Mouse (Mus musculus) hindbrain, embryonic 15.5 days (tissue): ENCODE measurements around the gene Eif3c. TPM values are rescaled to one million over a fixed set of nuclear protein-coding genes. Genes with fewer than 3 reads are reported as not detected.

Experiments used
- ATAC-seq: fragments of 200-750 bp; cut with Nextera tagmentation; 2 replicates; pipeline ENCODE4 v1.8.0; 2017; ENCODE audit warnings: low read depth, moderate number of reproducible peaks, moderate TSS enrichment; ENCODE audit not compliant: low FRiP score
- H3K27ac ChIP-seq: fragments of 300-500 bp; sonication (generic); replicated peaks from 2 replicates; pipeline ENCODE4 v1.5.1; 2015; ENCODE audit warnings: mild to moderate bottlenecking, inconsistent platforms
- H3K27me3 ChIP-seq: fragments of 300-500 bp; sonication (generic); 2 replicates; pipeline ENCODE4 v1.6.1; 2015; ENCODE audit warnings: control low read depth, inconsistent platforms
- H3K36me3 ChIP-seq: fragments of 300-500 bp; sonication (generic); 2 replicates; pipeline ENCODE4 v1.6.1; 2015; ENCODE audit warnings: control low read depth, inconsistent platforms
- H3K4me1 ChIP-seq: fragments of 300-500 bp; sonication (generic); replicated peaks from 2 replicates; pipeline ENCODE4 v1.6.1; 2015; ENCODE audit warnings: control low read depth, inconsistent platforms
- H3K4me2 ChIP-seq: fragments of 300-500 bp; sonication (generic); 2 replicates; pipeline ENCODE4 v1.6.1; 2015; ENCODE audit warnings: moderate library complexity, mild to moderate bottlenecking, inconsistent platforms
- H3K4me3 ChIP-seq: fragments of 300-500 bp; sonication (generic); 2 replicates; pipeline ENCODE4 v1.5.1; 2015; ENCODE audit warnings: mild to moderate bottlenecking, inconsistent platforms
- H3K9ac ChIP-seq: fragments of 300-500 bp; sonication (generic); 2 replicates; pipeline ENCODE4 v1.6.1; 2015; ENCODE audit warnings: inconsistent platforms
- H3K9me3 ChIP-seq: fragments of 300-500 bp; sonication (generic); 2 replicates; pipeline ENCODE4 v1.6.1; 2016; ENCODE audit warnings: control low read depth, inconsistent platforms
- WGBS: fragments of 180-500 bp; shearing (Covaris S2); methylation state at CpG from one replicate; pipeline ENCODE4 v1.1.7; 2015; 5-methylcytosine and 5-hydroxymethylcytosine counted together
- polyA plus RNA-seq: library from polyadenylated mRNA; unstranded; fragments of >200 nt; fragmentation: Nextera tagmentation; extraction: Ambion mirVana; gene quantifications from 2 replicates; pipeline ENCODE4 v1.2.1, GENCODE M21; 2015

The Eif3c gene
- polyA plus RNA-seq, 1 experiment from 2014 or later = 176 TPM

- Histone ChIP-seq H3K27me3 (peaks cover 3% of the 10 kb centered on the region), H3K36me3 (no peaks in the 10 kb centered on the region), H3K4me2 (no peak overlapping the region), H3K27ac (no peak overlapping the region), H3K9me3 (no peaks in the 10 kb centered on the region), H3K4me3 (no peak overlapping the region), H3K9ac (no peak overlapping the region), H3K4me1 (peaks cover 15% of the 10 kb centered on the region)
- ATAC-seq = no peak
- 68% methylated on average over 8 of the region's 8 CpGs for WGBS
Measured at GRCm38 (mm10) chr7:126586839-126587238, 20.6 kb upstream of the Eif3c start.

GRCm38 (mm10) chr7:126585717-126586116 lies 19.5 kb upstream of the Eif3c start, which contains the start of gene Cln3:
Gene Cln3 (minus strand): TSS chr7:126585817.
- Histone ChIP-seq H3K4me3 (no peak within 1 kb of the TSS), H3K9me3 (no peaks in the 10 kb centered on the region), H3K36me3 (no peaks in the 10 kb centered on the region), H3K9ac (no peak within 1 kb of the TSS), H3K27me3 (peaks cover 3% of the 10 kb centered on the region), H3K27ac (no peak within 1 kb of the TSS), H3K4me2 (no peak within 1 kb of the TSS), H3K4me1 (peaks cover 22% of the 10 kb centered on the region)
- ATAC-seq = no peak
- WGBS = 76% methylated on average over 6 of the region's 6 CpGs

DNA sequence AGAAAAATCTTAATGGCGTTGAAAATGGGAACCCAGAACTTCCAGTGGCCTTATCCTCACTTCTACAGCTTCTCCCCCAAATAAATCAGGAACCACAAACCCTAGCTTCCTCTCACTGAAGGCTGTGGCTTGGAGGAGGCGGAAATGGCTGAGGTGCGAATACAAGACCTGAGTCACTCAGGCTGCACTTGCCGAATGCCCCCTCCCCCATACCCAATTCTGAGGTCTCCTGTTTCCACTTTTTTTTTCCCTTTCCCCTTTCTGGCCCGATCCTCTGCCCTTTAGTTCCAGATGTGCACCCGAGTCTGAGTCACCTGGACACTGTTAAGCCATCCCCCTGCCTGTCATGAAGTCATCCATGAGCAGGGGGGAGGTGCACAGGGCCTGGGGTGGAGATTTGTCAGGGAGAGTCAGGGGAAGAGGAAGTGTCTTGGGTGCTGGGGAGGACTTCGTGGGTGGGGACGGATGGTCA lies 18.3 kb upstream of the Eif3c start, which contains the start of gene Apobr:
Apobr (plus strand) TSS at position 437 of the 472 bp plus-strand sequence.
- Histone ChIP-seq H3K36me3 (no peaks in the 10 kb centered on the region), H3K27me3 (peaks cover 3% of the 10 kb centered on the region), H3K9me3 (no peaks in the 10 kb centered on the region), H3K4me3 (peak within 1 kb of the TSS; percentile 66; the same call in 1 of the 2 replicates), H3K4me1 (peaks cover 22% of the 10 kb centered on the region), H3K9ac (no peak within 1 kb of the TSS), H3K27ac (no peak within 1 kb of the TSS; the same call in 1 of the 2 replicates), H3K4me2 (peak within 1 kb of the TSS; percentile 79)
- WGBS = 87% methylated on average over 8 of the region's 8 CpGs
- no peak for ATAC-seq

DNA sequence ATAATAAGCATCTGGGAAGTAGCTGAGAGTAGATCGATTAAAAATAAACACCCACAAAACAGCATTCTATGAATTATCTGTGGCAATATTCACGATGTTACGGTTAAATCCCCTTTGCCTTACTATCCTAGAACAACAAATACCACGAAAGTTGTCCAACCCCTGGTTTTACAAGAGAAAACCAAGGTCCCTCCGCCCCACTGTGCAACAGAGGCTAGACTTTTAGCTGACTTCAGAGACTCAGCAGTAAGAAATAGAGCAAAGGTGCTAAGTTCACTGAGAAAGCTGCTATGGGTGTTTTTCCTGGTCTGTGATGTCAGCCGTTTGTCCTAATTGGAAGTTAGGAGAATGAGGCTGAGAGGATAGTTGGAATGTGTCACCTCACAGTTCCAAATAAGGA lies 17.6 kb upstream of the Eif3c start:
- Histone ChIP-seq H3K4me2 (peak overlapping the region; percentile 79), H3K9ac (0 out of 2 replicates have a peak overlapping the region, but pooled peaks have one; percentile 55), H3K9me3 (no peaks in the 10 kb centered on the region), H3K4me3 (peak overlapping the region; percentile 66), H3K27me3 (peaks cover 3% of the 10 kb centered on the region), H3K36me3 (no peaks in the 10 kb centered on the region), H3K27ac (peak overlapping the region; percentile 92), H3K4me1 (peaks cover 22% of the 10 kb centered on the region)
- ATAC-seq = no peak
- 61% methylated on average over 6 of the region's 6 CpGs for WGBS

DNA sequence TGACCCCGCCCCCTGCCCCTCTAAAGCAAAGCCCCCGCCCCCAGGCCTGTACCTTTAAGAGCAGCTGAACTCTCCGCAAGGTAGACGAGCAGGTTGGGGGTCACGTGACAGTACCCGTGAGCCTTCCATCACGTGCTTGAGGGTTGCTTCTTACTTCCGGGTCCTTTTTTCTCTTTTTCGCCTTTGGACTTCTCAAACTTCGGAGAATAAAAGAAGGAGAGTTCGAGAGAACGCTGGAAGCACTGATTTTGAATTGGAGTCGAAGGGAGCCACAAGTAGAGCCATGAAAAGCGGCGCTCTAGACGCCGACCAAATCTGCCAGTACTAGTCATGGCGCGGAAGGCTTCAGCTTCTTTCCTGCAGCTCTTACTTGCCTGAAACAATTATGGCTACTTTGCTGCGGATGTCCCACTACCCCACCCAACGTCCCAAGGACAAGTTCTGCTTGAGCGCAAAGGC lies 17.1 kb upstream of the Eif3c start:
- Histone ChIP-seq H3K9me3 (no peaks in the 10 kb centered on the region), H3K4me1 (peaks cover 22% of the 10 kb centered on the region), H3K36me3 (no peaks in the 10 kb centered on the region), H3K27me3 (peaks cover 3% of the 10 kb centered on the region), H3K4me3 (peak overlapping the region; percentile 66), H3K9ac (peak overlapping the region; percentile 55), H3K27ac (peak overlapping the region; percentile 92), H3K4me2 (peak overlapping the region; percentile 79)
- under 1% methylated on average over 22 of the region's 22 CpGs for WGBS
- peak; percentile 91 for ATAC-seq

GRCm38 (mm10) chr7:126582759-126583158 lies 16.5 kb upstream of the Eif3c start:
- 1% methylated on average over 20 of the region's 20 CpGs for WGBS
- peak overlapping the region; percentile 92 for H3K27ac ChIP-seq

GRCm38 (mm10) chr7:126581661-126582060 lies 15.4 kb upstream of the Eif3c start:
- no peak for ATAC-seq
- H3K27me3 ChIP-seq = peaks cover 3% of the 10 kb centered on the region
- H3K36me3 ChIP-seq = peaks cover 11% of the 10 kb centered on the region
- 84% methylated on average over 6 of the region's 6 CpGs for WGBS
- no peaks in the 10 kb centered on the region for H3K9me3 ChIP-seq
- 0 out of 2 replicates have a peak overlapping the region, but pooled peaks have one; percentile 9 for H3K4me2 ChIP-seq
- no peak overlapping the region for H3K4me3 ChIP-seq
- no peak overlapping the region for H3K27ac ChIP-seq
- no peak overlapping the region for H3K9ac ChIP-seq
- H3K4me1 ChIP-seq = peaks cover 16% of the 10 kb centered on the region

More at GRCm38 (mm10) chr7:126582759-126583158, 16.5 kb upstream of the Eif3c start:
- peak overlapping the region; percentile 79 for H3K4me2 ChIP-seq
- peak overlapping the region; percentile 55 for H3K9ac ChIP-seq
- H3K4me1 ChIP-seq = peaks cover 18% of the 10 kb centered on the region
- peaks cover 3% of the 10 kb centered on the region for H3K27me3 ChIP-seq
- peak; percentile 52; the same call in 1 of the 2 replicates for ATAC-seq
- H3K9me3 ChIP-seq = no peaks in the 10 kb centered on the region
- H3K4me3 ChIP-seq = peak overlapping the region; percentile 66
- H3K36me3 ChIP-seq = peaks cover 4% of the 10 kb centered on the region

- no peak overlapping the region for H3K4me2 ChIP-seq
- no peaks in the 10 kb centered on the region for H3K27me3 ChIP-seq
- peaks cover 16% of the 10 kb centered on the region for H3K4me1 ChIP-seq
- no peaks in the 10 kb centered on the region for H3K9me3 ChIP-seq
- ATAC-seq = no peak
- 60% methylated on average over 8 of the region's 8 CpGs for WGBS
- peaks cover 17% of the 10 kb centered on the region for H3K36me3 ChIP-seq
- no peak overlapping the region for H3K4me3 ChIP-seq
- no peak overlapping the region for H3K27ac ChIP-seq
- no peak overlapping the region for H3K9ac ChIP-seq
Measured at GRCm38 (mm10) chr7:126579172-126579571, 13.0 kb upstream of the Eif3c start.

DNA sequence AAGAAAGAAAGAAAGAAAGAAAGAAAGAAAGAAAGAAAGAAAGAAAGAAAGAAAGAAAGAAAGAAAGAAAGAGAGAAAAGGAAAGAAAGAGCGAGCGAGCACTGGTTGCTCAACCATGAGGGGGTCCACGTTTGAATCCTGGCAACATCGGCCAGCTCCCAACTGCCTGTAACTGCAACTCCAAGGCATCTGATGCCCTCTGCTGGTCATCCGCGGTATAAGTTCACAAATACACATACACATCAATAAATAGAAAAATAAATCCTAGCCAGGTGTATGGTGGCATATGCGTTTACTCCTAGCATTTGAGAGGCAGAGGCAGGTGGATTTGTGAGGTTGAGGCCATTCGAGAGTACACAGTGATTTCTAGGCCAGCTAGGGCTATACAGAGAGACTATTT lies 10.7 kb upstream of the Eif3c start:
- WGBS = 45% methylated on average over 8 of the region's 8 CpGs
- ATAC-seq = no peak
- no peak overlapping the region for H3K4me2 ChIP-seq
- no peak overlapping the region for H3K27ac ChIP-seq
- H3K36me3 ChIP-seq = peaks cover 17% of the 10 kb centered on the region
- peaks cover 8% of the 10 kb centered on the region for H3K4me1 ChIP-seq
- no peaks in the 10 kb centered on the region for H3K9me3 ChIP-seq
- no peak overlapping the region for H3K9ac ChIP-seq
- H3K27me3 ChIP-seq = no peaks in the 10 kb centered on the region
- no peak overlapping the region for H3K4me3 ChIP-seq

DNA sequence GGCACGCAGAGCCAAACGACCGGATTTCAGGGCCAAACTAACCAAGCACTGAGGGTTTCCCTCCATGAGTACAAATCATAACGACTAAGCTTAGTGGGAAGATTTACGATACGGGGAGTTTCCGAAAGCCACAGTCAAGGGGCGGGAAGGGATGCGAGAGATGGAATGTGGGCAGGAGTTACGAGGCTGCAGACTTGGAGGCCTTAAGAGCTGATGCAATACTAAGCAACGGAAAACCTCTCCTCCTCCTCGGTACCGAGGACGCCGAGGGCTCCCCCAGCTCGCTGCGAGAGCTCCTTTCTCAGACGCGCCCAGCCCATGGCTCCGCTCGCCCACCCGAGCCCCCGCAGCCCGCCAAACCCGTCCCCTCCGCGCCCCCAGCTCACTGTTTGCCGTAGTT lies 518 bp downstream of the Eif3c start:
- no peak for ATAC-seq
- Histone ChIP-seq H3K27me3 (no peaks in the 10 kb centered on the region), H3K4me1 (peaks cover 12% of the 10 kb centered on the region), H3K4me3 (peak overlapping the region; percentile 98), H3K4me2 (peak overlapping the region; percentile 75), H3K36me3 (peaks cover 30% of the 10 kb centered on the region), H3K9me3 (no peaks in the 10 kb centered on the region), H3K27ac (peak overlapping the region; percentile 84), H3K9ac (peak overlapping the region; percentile 87)
- under 1% methylated on average over 28 of the region's 28 CpGs for WGBS

DNA sequence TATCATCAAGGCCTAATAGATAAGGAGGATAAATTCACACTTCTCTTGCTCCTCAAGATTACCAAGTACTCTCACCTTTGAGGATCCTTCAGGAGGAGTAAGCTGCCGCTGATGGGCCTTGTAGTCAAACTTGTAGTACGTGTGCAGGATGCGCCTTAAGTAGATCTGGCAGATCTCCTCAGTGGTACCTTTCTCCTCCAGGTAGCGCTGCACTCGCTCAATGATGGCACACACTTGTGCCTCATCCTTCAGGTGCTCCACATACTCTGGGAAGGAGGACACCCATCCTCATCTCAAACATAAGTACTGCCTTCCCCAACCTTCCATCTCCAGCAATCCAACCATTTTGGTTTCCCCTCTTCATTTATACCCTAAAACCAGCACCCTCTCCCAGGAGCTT lies 9.6 kb downstream of the Eif3c start:
- Histone ChIP-seq H3K27ac (no peak overlapping the region), H3K9ac (no peak overlapping the region), H3K4me2 (no peak overlapping the region), H3K4me3 (no peak overlapping the region), H3K4me1 (no peaks in the 10 kb centered on the region), H3K9me3 (no peaks in the 10 kb centered on the region), H3K36me3 (peaks cover 90% of the 10 kb centered on the region), H3K27me3 (no peaks in the 10 kb centered on the region)
- ATAC-seq = no peak
- over 99% methylated on average over 5 of the region's 5 CpGs for WGBS

- Histone ChIP-seq H3K27me3 (no peaks in the 10 kb centered on the region), H3K36me3 (peaks cover 96% of the 10 kb centered on the region), H3K4me2 (no peak overlapping the region), H3K9ac (no peak overlapping the region), H3K4me1 (no peaks in the 10 kb centered on the region), H3K27ac (no peak overlapping the region), H3K4me3 (no peak overlapping the region), H3K9me3 (no peaks in the 10 kb centered on the region)
- no peak for ATAC-seq
- WGBS = 95% methylated on average over 1 of the region's 1 CpGs
Measured at GRCm38 (mm10) chr7:126554796-126555195, 11.4 kb downstream of the Eif3c start.

DNA sequence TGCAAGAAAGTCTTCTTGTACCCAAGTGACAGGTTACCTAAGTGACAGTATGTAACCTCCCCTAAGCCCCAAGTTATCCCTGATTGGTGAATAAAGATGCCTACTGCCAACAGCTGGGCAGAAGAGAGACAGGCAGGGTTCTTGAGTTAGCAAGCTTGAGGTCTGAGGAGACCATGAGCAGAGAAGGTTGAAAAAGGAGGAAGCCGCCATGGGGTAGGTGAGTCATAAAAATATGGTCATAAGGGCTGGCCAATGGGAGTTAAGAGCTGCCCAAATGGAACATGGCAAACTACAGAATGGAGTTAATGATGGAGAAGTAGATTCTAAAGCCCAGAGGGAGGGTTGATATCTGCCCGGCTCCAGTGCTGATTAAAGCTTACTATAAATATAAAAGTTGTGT lies 20.6 kb downstream of the Eif3c start:
- Histone ChIP-seq H3K9ac (no peak overlapping the region), H3K4me3 (no peak overlapping the region), H3K36me3 (peaks cover 63% of the 10 kb centered on the region), H3K4me1 (no peaks in the 10 kb centered on the region), H3K4me2 (no peak overlapping the region), H3K9me3 (no peaks in the 10 kb centered on the region), H3K27me3 (no peaks in the 10 kb centered on the region), H3K27ac (no peak overlapping the region)
- WGBS = 87% methylated on average over 2 of the region's 2 CpGs
- no peak for ATAC-seq
